ENCODE assay signal across 19 mouse cellular contexts in the genomic region with DNA sequence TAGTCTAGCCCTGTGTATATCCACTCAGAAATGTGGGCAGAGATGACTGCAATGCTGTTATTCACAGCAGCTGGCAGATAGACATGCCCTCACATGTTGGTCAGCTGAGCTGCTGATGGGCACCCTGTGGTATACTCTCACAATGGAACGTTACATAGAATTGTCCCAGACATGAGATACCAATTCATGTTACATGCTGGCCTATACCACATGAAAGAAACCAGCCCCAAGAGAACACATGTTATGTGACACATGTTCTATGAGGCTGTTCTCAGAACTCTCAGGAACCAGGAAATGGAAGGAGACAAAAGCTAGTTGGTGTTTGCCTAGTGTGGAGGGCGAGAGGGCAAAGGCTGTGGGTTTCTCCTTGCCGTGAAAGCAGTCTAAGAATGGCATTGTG.
DNase-seq lines count a peak whose midpoint lies in the region; TF ChIP-seq lines count a peak whose summit lies in the region.
"Had no signal": no experiment of that assay in that cellular context is flagged by ENCODE, and none has a peak within 500 bp of the region (broad histone marks: within the 10 kb centered on the region; RNA-seq: fewer than 3 reads in every experiment).

No protein-coding gene starts in this region.

- no peak for DNase-seq in gastrocnemius, adult 2 months
- no peak for DNase-seq in gastrocnemius, postnatal 36 days
- DNase-seq in urinary bladder, postnatal 14 days (ENCODE audit: low spot score) = peak; percentile 22
- DNase-seq in urinary bladder, postnatal 25 days (ENCODE audit: low spot score) = no peak
- DNase-seq in cerebellum, adult 9-11 months = no peak
- DNase-seq in retina, postnatal 1 day = no peak
- no peak for DNase-seq in cerebellum, postnatal 36 days
- DNase-seq: adrenal gland, postnatal 14 days; cerebellum, postnatal 14 days; liver; right cerebral cortex, postnatal 14 days; spleen, adult 18-20 months; thymus, adult 18-20 months had no signal

- 88% methylated on average over 3 of the region's 3 CpGs for WGBS in macrophage (ENCODE audit: missing documents)

- peaks cover 53% of the 10 kb centered on the region for H3K36me3 ChIP-seq in macrophage (ENCODE audit: inconsistent target)

- TF ChIP-seq CTCF in gastrocnemius, adult 2 months (IDR thresholded peaks at IDR 0.05) = no peak

- peak overlapping the region; percentile 63 for H3K27ac ChIP-seq in gastrocnemius, adult 2 months
- H3K27ac ChIP-seq in macrophage = peak overlapping the region; percentile 67
- H3K27ac ChIP-seq: forebrain, embryonic 12.5 days; limb, embryonic 10.5 days; midbrain, embryonic 12.5 days had no signal

- H3K79me2 ChIP-seq in macrophage (ENCODE audit: inconsistent target) = peaks cover 100% of the 10 kb centered on the region

- no peak overlapping the region for H3K4me3 ChIP-seq in gastrocnemius, adult 2 months
- H3K4me3 ChIP-seq in macrophage (ENCODE audit: inconsistent target) = no peak overlapping the region
- H3K4me3 ChIP-seq: embryonic facial prominence, embryonic 12.5 days; erythroblast, embryonic 14.5 days; forebrain, embryonic 12.5 days; limb, embryonic 10.5 days; midbrain, embryonic 12.5 days had no signal

- intact Hi-C loops in gastrocnemius, adult 2 months (cut with DNase I) = no loop called here
- intact Hi-C loops in gastrocnemius, postnatal 36 days (cut with DNase I) = no loop called here
